Mouse (Mus musculus) B cell, adult 62 days (primary cell): ENCODE measurements around the gene Mme. TPM values are rescaled to one million over a fixed set of nuclear protein-coding genes. Genes with fewer than 3 reads are reported as not detected.

Source experiments
- total RNA-seq: library from RNA; stranded (reverse); gene quantifications from 4 replicates; pipeline ENCODE4 v1.2.4, GENCODE M21; 2023

Gene Mme
- total RNA-seq = not detected in 4 replicates

DNA sequence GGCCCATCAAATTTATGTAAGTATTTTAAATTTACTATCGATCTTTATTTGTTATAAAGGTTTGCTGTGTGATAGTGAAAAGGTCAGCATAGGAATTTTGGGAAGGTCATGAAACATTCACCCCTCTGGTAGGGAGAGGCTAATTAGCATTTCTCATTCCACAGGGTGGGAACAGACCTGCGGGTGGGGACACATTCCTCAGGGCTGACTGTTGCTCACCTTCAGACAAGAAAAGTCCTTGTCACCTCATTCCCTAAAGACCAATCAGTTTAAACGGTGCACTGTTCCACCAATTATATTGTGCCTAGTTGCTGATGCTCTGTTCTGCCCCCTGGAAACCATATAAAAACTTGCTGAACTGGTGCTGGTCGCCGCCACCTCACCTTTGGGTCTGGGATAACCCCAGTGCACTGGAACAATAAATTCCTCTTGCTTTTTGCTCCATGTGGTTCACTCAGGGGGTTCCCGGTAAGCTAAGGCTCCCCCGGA, at the start of gene Mme:
Mme (plus strand) TSS at position 439 of the 489 bp plus-strand sequence.

Other genes starting within 250 kb of the Mme start
- not detected in 4 replicates for gene Gm34302, start 242.3 kb downstream of the Mme start, total RNA-seq